ENCODE assay signal across 8 mouse cellular contexts in genomic region chr17:24164566-24165259, GRCm38 (mm10). TPM values are rescaled to one million over a fixed set of nuclear protein-coding genes. Genes with fewer than 3 reads are reported as not detected.
A peak's percentile ranks its signal among the peaks of the same experiment; 100 is the strongest.
DNase-seq lines count a peak whose midpoint lies in the region; ATAC-seq and TF ChIP-seq lines count a peak whose summit lies in the region.
"Had no signal": no experiment of that assay in that cellular context is flagged by ENCODE, and none has a peak within 500 bp of the region (broad histone marks: within the 10 kb centered on the region; RNA-seq: fewer than 3 reads in every experiment).

No protein-coding gene starts in this region.

- no peak for TF ChIP-seq CTCF in liver, adult 2 months (IDR thresholded peaks at IDR 0.05; ENCODE audit: low read depth, low read length)
- no peak for TF ChIP-seq CTCF in cortical plate, adult 2 months (IDR thresholded peaks at IDR 0.05; ENCODE audit: extremely low read depth, insufficient read depth, low read length)

- no peak overlapping the region for H3K4me3 ChIP-seq in liver, adult 2 months (ENCODE audit: insufficient read depth, low read depth, low read length)
- H3K4me3 ChIP-seq in liver, embryonic 11.5 days (ENCODE audit: low read depth, low read length): no peak overlapping the region
- no peak overlapping the region for H3K4me3 ChIP-seq in cortical plate, adult 2 months (ENCODE audit: insufficient read depth, low read length)
- H3K4me3 ChIP-seq: lung, embryonic 15.5 days had no signal

- DNase-seq in liver, adult 2 months (ENCODE audit: extremely low read depth, low read depth, low spot score): peak; percentile 44
- DNase-seq in liver, embryonic 11.5 days (ENCODE audit: low spot score): no peak
- peak; percentile 70 for DNase-seq in kidney, postnatal 14 days
- peak; percentile 30 for DNase-seq in naive thymus-derived CD4-positive, alpha-beta T cell, adult 2 months (ENCODE audit: low read depth)
- no peak for DNase-seq in ovary, postnatal 14 days (ENCODE audit: low spot score)
- DNase-seq in spleen, postnatal 10 days (ENCODE audit: low spot score in 2 of 2): no peak

- peaks cover 14% of the 10 kb centered on the region for H3K79me2 ChIP-seq in liver, adult 2 months (ENCODE audit: control insufficient read depth, insufficient read depth, low read length)

- H3K27me3 ChIP-seq in liver, adult 2 months (ENCODE audit: control insufficient read depth, insufficient read depth, low read length): no peaks in the 10 kb centered on the region
- no peaks in the 10 kb centered on the region for H3K27me3 ChIP-seq in liver, embryonic 11.5 days (replicated peaks; ENCODE audit: control insufficient read depth, insufficient read depth, low read length)
- H3K27me3 ChIP-seq: lung, embryonic 15.5 days had no signal

- H3K9me3 ChIP-seq in liver, embryonic 11.5 days (ENCODE audit: control insufficient read depth, low read length): no peaks in the 10 kb centered on the region
- H3K9me3 ChIP-seq: lung, embryonic 15.5 days had no signal

- TF ChIP-seq POLR2A in liver, adult 2 months (IDR thresholded peaks at IDR 0.05; ENCODE audit: extremely low read depth, insufficient read depth, low read length): no peak
- no peak for TF ChIP-seq POLR2A in cortical plate, adult 2 months (IDR thresholded peaks at IDR 0.05; ENCODE audit: extremely low read depth, insufficient read depth, low read length)

- H3K27ac ChIP-seq in liver, adult 2 months (replicated peaks; ENCODE audit: insufficient read depth, low read depth, low read length): 0 out of 2 replicates have a peak overlapping the region, but pooled peaks have one; percentile 16
- no peak overlapping the region; the same call in 1 of the 2 replicates for H3K27ac ChIP-seq in liver, embryonic 11.5 days (ENCODE audit: low read depth, low read length)
- H3K27ac ChIP-seq in cortical plate, adult 2 months (ENCODE audit: insufficient read depth, low read length): 0 out of 2 replicates have a peak overlapping the region, but pooled peaks have one; percentile 30
- H3K27ac ChIP-seq: lung, embryonic 15.5 days had no signal

- peaks cover 8% of the 10 kb centered on the region; the same call in 1 of the 2 replicates for H3K36me3 ChIP-seq in liver, adult 2 months (ENCODE audit: control insufficient read depth, insufficient read depth, low read length)
- H3K36me3 ChIP-seq in liver, embryonic 11.5 days (ENCODE audit: control insufficient read depth, insufficient read depth, low read length): peaks cover 23% of the 10 kb centered on the region; the same call in 1 of the 2 replicates

- no peak overlapping the region for H3K9ac ChIP-seq in liver, adult 2 months (ENCODE audit: low read depth, low read length)
- no peak overlapping the region for H3K9ac ChIP-seq in liver, embryonic 11.5 days (ENCODE audit: low read depth, low read length)
- H3K9ac ChIP-seq: lung, embryonic 15.5 days had no signal

- ATAC-seq in liver, embryonic 11.5 days (replicated peaks; ENCODE audit: low FRiP score): no peak

- WGBS in liver, adult 2 months: 63% methylated on average over 11 of the region's 11 CpGs
- WGBS in liver, embryonic 11.5 days: 72% methylated on average over 11 of the region's 11 CpGs

- no peak overlapping the region for H3K4me2 ChIP-seq in liver, embryonic 11.5 days
- H3K4me2 ChIP-seq: lung, embryonic 15.5 days had no signal

- peaks cover 18% of the 10 kb centered on the region for H3K4me1 ChIP-seq in liver, adult 2 months (ENCODE audit: control insufficient read depth, insufficient read depth, low read length)
- peaks cover 18% of the 10 kb centered on the region for H3K4me1 ChIP-seq in liver, embryonic 11.5 days (replicated peaks; ENCODE audit: control insufficient read depth, insufficient read depth, low read length)
- H3K4me1 ChIP-seq in cortical plate, adult 2 months (ENCODE audit: control insufficient read depth, insufficient read depth, low read length): peaks cover 7% of the 10 kb centered on the region; the same call in 1 of the 2 replicates

RNA-seq across cellular contexts. Expression of gene Amdhd2, which starts 1.1 kb away (rescaled TPM):
- total RNA-seq in liver, adult 2 months (2014; rRNA removed): 19.3 and 23.8 TPM in 2 replicates
- 26.7 and 35.4 TPM in 2 replicates for polyA plus RNA-seq in liver, adult 2 months (2012; rRNA removed)
- 30.5 and 35.2 TPM in 2 replicates for polyA plus RNA-seq in liver, embryonic 11.5 days (2014; fragmentation: Nextera tagmentation; extraction: Ambion mirVana)
- 33.6 and 36.5 TPM in 2 replicates for polyA plus RNA-seq in cortical plate, adult 2 months (2012; rRNA removed)

RNA-seq across cellular contexts. Expression of gene Atp6v0c, which starts 4.8 kb away (rescaled TPM):
- 40.0 and 68.4 TPM in 2 replicates for total RNA-seq in liver, adult 2 months (2014; rRNA removed)
- polyA plus RNA-seq in liver, adult 2 months (2012; rRNA removed): 625 and 644 TPM in 2 replicates
- 476 and 499 TPM in 2 replicates for polyA plus RNA-seq in liver, embryonic 11.5 days (2014; fragmentation: Nextera tagmentation; extraction: Ambion mirVana)
- polyA plus RNA-seq in cortical plate, adult 2 months (2012; rRNA removed): 2,699 and 2,818 TPM in 2 replicates

RNA-seq across cellular contexts. Expression of gene Pdpk1, which starts 14.0 kb away (rescaled TPM):
- 19.7 and 23.6 TPM in 2 replicates for total RNA-seq in liver, adult 2 months (2014; rRNA removed)
- polyA plus RNA-seq in liver, adult 2 months (2012; rRNA removed): 8.6 and 10.2 TPM in 2 replicates
- polyA plus RNA-seq in liver, embryonic 11.5 days (2014; fragmentation: Nextera tagmentation; extraction: Ambion mirVana): 31.8 and 37.0 TPM in 2 replicates
- polyA plus RNA-seq in cortical plate, adult 2 months (2012; rRNA removed): 42.5 and 44.8 TPM in 2 replicates

RNA-seq across cellular contexts. Expression of gene Tbc1d24, which starts 40.6 kb away (rescaled TPM):
- total RNA-seq in liver, adult 2 months (2014; rRNA removed): 13.3 and 22.2 TPM in 2 replicates
- polyA plus RNA-seq in liver, adult 2 months (2012; rRNA removed): 23.6 and 31.5 TPM in 2 replicates
- polyA plus RNA-seq in liver, embryonic 11.5 days (2014; fragmentation: Nextera tagmentation; extraction: Ambion mirVana): 13.3 and 14.5 TPM in 2 replicates
- polyA plus RNA-seq in cortical plate, adult 2 months (2012; rRNA removed): 62.7 and 72.7 TPM in 2 replicates

RNA-seq across cellular contexts. Expression of gene Ntn3, which starts 44.6 kb away (rescaled TPM):
- total RNA-seq in liver, adult 2 months (2014; rRNA removed): 2.3 and 2.8 TPM in 2 replicates
- 7.4 and 7.8 TPM in 2 replicates for polyA plus RNA-seq in liver, adult 2 months (2012; rRNA removed)
- polyA plus RNA-seq in liver, embryonic 11.5 days (2014; fragmentation: Nextera tagmentation; extraction: Ambion mirVana): 2.3 and 2.7 TPM in 2 replicates
- polyA plus RNA-seq in cortical plate, adult 2 months (2012; rRNA removed): 5.5 and 6.8 TPM in 2 replicates

Comparison
In these comparisons a context has a peak if more than half of its experiments do, and no peak if none do; other contexts are left out.
1. DNase-seq: peak in liver, adult 2 months (single experiment), kidney, postnatal 14 days (single experiment) and naive thymus-derived CD4-positive, alpha-beta T cell, adult 2 months (single experiment); none in liver, embryonic 11.5 days (single experiment), ovary, postnatal 14 days (single experiment) and spleen, postnatal 10 days (0 of 2).